Mouse (Mus musculus) forebrain, embryonic 10.5 days (tissue): ENCODE data around the gene Isx. TPM values are rescaled to one million over a fixed set of nuclear protein-coding genes. Genes with fewer than 3 reads are reported as not detected.

ENCODE experiments used
- DNase-seq: peaks from one replicate; pipeline ENCODE4 v3.0.0-alpha.2; 2017; ENCODE audit warnings: low spot score; ENCODE audit errors: extremely low spot score
- H3K27ac ChIP-seq: fragments of 300-500 bp; sonication (generic); 2 replicates; pipeline ENCODE4 v1.5.1; 2016; ENCODE audit warnings: mild to moderate bottlenecking
- H3K27me3 ChIP-seq: fragments of 300-500 bp; sonication (generic); 2 replicates; pipeline ENCODE4 v1.6.1; 2016; ENCODE audit warnings: mild to moderate bottlenecking; ENCODE audit not compliant: poor library complexity, severe bottlenecking
- H3K36me3 ChIP-seq: fragments of 300-500 bp; sonication (generic); replicated peaks from 2 replicates; pipeline ENCODE4 v1.6.1; 2016; ENCODE audit warnings: mild to moderate bottlenecking, moderate library complexity
- H3K4me1 ChIP-seq: fragments of 300-500 bp; sonication (generic); 2 replicates; pipeline ENCODE4 v1.6.1; 2016
- H3K4me3 ChIP-seq: fragments of 300-500 bp; sonication (generic); 2 replicates; pipeline ENCODE4 v1.5.1; 2016; ENCODE audit warnings: mild to moderate bottlenecking, moderate library complexity
- H3K9me3 ChIP-seq: fragments of 300-500 bp; sonication (generic); 2 replicates; pipeline ENCODE4 v1.6.1; 2016; ENCODE audit warnings: mild to moderate bottlenecking, moderate library complexity
- WGBS: fragments of 180-500 bp; shearing (Covaris S2); methylation state at CpG from one replicate; pipeline ENCODE4 v1.1.7; 2016; 5-methylcytosine and 5-hydroxymethylcytosine counted together
- polyA plus RNA-seq: library from polyadenylated mRNA; unstranded; fragments of >200 nt; fragmentation: Nextera tagmentation; extraction: Ambion mirVana; gene quantifications from 2 replicates; pipeline ENCODE4 v1.2.1, GENCODE M21; 2016

Isx gene
- polyA plus RNA-seq, 1 experiment from 2014 or later, result not detected

DNA sequence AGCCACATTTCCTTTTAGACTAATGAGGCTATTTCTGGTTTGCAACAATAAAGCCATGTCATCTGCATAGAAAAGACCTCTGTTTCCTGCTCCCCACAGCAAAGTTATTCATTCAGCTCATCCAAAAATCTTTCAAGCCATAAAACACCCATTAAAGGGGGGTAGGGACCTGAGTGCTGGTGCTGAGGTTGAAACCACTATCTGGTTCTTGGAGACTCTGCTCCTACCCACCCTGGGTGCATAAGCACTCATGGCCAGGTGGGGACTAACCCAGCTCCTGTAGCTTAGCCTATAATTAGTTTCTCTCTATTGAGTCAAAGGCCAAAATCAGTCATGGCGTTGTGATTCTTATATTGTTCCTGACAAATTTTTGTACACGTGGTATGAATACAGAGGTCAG is 10.4 kb upstream of the Isx start:
- DNase-seq, result no peak
- Histone ChIP-seq H3K4me3 (no peak overlapping the region), H3K27ac (no peak overlapping the region), H3K27me3 (no peaks in the 10 kb centered on the region), H3K9me3 (no peaks in the 10 kb centered on the region), H3K4me1 (peaks cover 6% of the 10 kb centered on the region), H3K36me3 (no peaks in the 10 kb centered on the region)
- WGBS, result 82% methylated on average over 2 of the region's 2 CpGs

DNA sequence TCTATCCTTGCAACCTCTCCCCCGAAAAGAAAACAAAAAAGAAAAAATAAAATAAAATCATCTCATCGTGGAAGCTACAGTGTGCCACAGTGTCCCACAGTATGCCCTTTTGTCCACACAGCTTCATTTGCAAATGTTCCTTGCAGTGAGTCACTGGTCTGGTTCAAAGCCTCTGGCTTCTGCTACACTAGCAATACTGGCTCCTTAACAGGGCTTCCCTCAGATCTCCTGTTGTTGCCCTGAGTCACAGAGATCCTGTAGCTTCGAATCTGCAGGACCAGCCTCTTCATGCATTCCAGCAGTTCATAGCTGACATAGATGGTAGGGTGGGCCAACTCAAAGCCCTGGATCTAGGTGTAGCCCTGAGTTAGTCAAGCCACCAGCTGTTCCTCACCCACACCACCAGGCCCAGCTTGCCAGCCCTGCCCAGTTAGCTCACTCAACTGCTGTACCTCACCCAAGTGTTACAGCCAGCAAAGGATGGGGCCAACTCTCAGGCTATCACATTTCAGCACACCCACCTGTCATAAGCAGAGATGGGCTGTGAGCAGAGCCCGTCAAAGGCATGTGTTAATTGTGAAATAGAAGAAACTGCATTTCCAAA is 2.5 kb upstream of the Isx start:
- Histone ChIP-seq H3K27ac (no peak overlapping the region), H3K27me3 (no peaks in the 10 kb centered on the region), H3K4me3 (no peak overlapping the region), H3K4me1 (peaks cover 11% of the 10 kb centered on the region), H3K36me3 (no peaks in the 10 kb centered on the region), H3K9me3 (no peaks in the 10 kb centered on the region)
- no peak for DNase-seq
- WGBS, result 85% methylated on average over 4 of the region's 4 CpGs

DNA sequence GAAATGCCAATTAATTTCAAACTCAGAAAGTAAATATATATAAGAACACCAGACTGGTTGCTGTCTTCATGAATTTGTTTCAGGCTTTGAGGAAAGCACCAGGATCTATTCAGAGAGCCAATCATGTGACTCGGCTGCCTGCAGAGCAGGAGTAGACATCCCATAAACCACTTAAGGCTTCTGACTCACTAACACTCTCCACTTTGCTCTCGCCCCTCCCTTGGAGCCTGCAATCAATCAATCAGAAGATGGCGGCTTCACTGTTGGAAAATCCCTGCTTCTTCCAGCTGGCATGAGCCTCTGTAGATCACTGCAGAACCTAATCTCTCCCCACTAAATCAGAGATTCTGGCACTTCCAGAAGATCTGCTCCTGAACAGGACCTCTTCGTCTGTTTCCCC is 1.3 kb upstream of the Isx start:
- WGBS, result 82% methylated on average over 4 of the region's 4 CpGs
- DNase-seq, result no peak
- H3K27ac ChIP-seq, result no peak overlapping the region
- H3K4me3 ChIP-seq, result no peak overlapping the region
- peaks cover 11% of the 10 kb centered on the region for H3K4me1 ChIP-seq
- no peaks in the 10 kb centered on the region for H3K27me3 ChIP-seq
- no peaks in the 10 kb centered on the region for H3K9me3 ChIP-seq
- H3K36me3 ChIP-seq, result no peaks in the 10 kb centered on the region

DNA sequence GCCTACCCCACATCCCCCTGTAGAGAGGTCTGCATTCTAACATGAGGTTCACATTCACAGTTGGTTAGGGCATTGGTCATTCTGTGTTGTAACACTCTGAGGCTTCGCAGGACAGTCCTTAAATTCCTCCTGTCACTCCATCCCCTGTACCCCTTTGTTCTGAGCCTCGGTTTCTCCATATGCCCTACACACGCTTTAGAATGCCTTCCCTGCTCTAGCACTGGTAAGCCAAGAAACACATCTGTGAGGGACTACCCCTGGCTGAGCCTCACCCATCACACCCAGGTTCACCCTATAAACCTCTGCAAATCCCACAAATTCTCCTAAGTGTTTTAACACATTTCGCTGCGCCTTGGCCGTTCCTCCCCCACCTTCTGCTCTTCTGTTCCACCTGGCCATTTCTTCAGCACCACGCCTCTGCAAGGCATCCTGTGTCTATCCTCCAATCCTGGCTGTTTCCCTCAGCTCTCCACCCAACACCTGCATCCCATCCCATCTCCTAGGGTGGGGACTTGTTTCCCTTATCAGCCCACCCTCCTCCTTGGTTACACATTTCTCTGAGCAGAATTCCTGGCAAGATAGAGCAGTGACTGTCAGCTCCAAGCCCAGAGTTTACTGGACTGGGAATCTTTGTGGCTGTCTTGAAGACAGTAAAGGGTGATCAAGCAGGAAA is 686 bp upstream of the Isx start:
- no peak overlapping the region for H3K27ac ChIP-seq
- no peaks in the 10 kb centered on the region for H3K36me3 ChIP-seq
- H3K27me3 ChIP-seq, result no peaks in the 10 kb centered on the region
- 90% methylated on average over 7 of the region's 7 CpGs for WGBS
- no peak overlapping the region for H3K4me3 ChIP-seq
- H3K9me3 ChIP-seq, result no peaks in the 10 kb centered on the region
- DNase-seq, result no peak
- peaks cover 9% of the 10 kb centered on the region for H3K4me1 ChIP-seq

DNA sequence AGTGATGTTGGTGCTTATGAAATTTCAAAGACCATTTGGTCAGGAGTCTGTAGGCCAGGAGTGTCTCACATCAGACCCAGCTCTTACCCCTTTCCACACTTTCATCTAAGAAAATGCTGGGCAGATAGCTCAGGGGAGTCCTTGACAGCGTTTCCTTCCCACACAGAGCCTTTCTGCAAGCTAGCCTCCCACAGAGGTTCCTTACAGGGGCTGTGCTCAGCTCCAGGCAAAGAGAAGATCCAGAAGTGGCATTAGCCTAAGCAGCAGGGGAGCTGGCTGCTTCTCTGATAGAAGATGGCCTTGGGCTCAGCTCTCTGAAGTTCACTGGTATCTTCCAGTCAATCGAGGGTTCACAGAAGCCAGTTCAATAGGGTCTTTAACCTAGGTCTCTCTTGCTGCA is 1.6 kb downstream of the Isx start:
- H3K27me3 ChIP-seq, result no peaks in the 10 kb centered on the region
- no peaks in the 10 kb centered on the region for H3K36me3 ChIP-seq
- no peak for DNase-seq
- H3K9me3 ChIP-seq, result no peaks in the 10 kb centered on the region
- H3K4me1 ChIP-seq, result no peaks in the 10 kb centered on the region
- H3K4me3 ChIP-seq, result no peak overlapping the region
- H3K27ac ChIP-seq, result no peak overlapping the region
- 63% methylated on average over 2 of the region's 2 CpGs for WGBS

DNA sequence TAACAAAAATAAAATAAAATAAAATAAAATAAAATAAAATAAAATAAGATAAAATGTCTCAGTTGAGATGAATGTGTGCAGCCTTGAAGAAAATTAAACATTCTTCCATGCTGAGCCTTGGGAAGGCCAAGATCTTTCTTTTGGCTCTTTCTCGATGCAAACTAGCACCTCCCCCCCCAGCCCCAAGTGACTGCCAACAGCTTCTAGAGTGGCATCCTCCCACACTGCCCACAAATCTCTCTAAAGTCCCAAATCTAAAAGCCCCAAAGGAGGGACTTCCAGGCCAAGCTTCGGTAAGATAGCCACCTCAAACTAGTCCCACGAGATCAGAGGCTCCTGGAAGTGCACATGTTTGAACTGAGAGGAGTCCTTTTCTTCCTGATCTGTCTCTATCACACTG is 5.7 kb downstream of the Isx start:
- peaks cover 8% of the 10 kb centered on the region for H3K4me1 ChIP-seq
- no peaks in the 10 kb centered on the region for H3K36me3 ChIP-seq
- no peaks in the 10 kb centered on the region for H3K27me3 ChIP-seq
- H3K9me3 ChIP-seq, result no peaks in the 10 kb centered on the region
- no peak overlapping the region for H3K4me3 ChIP-seq
- H3K27ac ChIP-seq, result no peak overlapping the region
- WGBS, result 90% methylated on average over 3 of the region's 3 CpGs
- DNase-seq, result no peak

DNA sequence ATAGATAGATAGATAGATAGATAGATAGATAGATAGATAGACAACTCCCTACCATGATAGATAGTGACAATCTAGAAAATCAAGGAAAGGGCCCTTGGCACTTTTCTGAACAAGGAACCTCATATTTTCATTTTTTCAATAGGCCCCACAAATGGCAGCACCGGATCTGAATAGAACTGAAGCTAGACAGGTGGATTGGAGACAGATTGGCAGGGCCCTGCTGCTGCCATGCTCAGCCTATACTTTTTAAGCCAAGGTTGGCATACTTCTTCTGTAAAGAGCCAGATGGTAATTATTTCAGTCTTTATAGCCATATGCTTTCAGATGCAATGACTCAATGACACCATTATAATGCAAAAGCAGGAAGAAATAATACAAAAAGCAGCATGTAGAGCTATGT is 15.8 kb downstream of the Isx start:
- H3K4me1 ChIP-seq, result no peaks in the 10 kb centered on the region
- H3K27me3 ChIP-seq, result no peaks in the 10 kb centered on the region
- WGBS, result 94% methylated on average over 1 of the region's 1 CpGs
- no peak for DNase-seq
- H3K27ac ChIP-seq, result no peak overlapping the region
- H3K36me3 ChIP-seq, result no peaks in the 10 kb centered on the region
- no peaks in the 10 kb centered on the region for H3K9me3 ChIP-seq
- no peak overlapping the region for H3K4me3 ChIP-seq

DNA sequence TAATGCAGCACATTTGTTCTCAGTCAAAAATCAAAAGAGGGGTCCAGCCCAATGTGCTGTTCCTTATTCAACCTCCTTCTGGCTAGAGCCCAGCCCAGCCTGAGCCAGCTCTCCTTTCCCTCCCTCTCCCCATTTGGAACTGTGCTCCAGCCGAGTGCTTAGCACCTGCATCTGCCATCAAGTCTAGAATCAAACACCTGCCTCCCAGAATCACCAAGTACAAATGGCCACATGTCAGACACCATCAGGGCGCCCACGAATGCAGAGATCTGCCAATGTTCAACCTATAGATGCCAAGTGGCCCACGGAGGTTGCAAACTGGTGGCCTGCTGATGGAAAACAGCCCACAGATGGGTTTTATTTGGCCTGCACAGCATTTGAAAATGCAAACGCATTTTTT is 18.1 kb downstream of the Isx start:
- no peak overlapping the region for H3K4me3 ChIP-seq
- WGBS, result 84% methylated on average over 5 of the region's 5 CpGs
- DNase-seq, result no peak

DNA sequence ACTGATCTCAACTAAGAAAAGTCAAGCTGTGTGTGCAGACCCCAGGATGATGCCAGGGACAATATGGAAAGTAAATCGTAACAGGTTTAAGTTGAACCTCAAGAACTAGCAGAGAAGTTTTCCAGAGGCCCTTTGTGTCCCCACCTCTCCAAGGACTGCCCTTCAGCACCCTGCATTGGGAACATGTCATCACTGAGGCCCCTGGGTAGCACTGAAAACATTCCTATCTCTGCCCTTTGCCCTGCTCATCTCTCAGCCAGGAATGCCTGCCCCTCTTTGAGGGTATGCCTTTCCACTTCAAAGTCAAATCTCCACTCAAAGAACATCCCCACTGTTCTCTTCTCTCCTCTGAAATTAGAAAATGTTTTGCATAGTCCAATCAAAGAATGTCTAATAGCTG is 23.3 kb downstream of the Isx start:
- Histone ChIP-seq H3K27me3 (no peaks in the 10 kb centered on the region), H3K27ac (no peak overlapping the region), H3K4me3 (no peak overlapping the region), H3K9me3 (no peaks in the 10 kb centered on the region), H3K36me3 (no peaks in the 10 kb centered on the region), H3K4me1 (no peaks in the 10 kb centered on the region)
- WGBS, result 96% methylated on average over 1 of the region's 1 CpGs
- DNase-seq, result no peak

More for the DNA sequence above, 18.1 kb downstream of the Isx start:
- no peaks in the 10 kb centered on the region for H3K4me1 ChIP-seq
- no peaks in the 10 kb centered on the region for H3K27me3 ChIP-seq
- no peaks in the 10 kb centered on the region for H3K36me3 ChIP-seq
- no peaks in the 10 kb centered on the region for H3K9me3 ChIP-seq
- no peak overlapping the region for H3K27ac ChIP-seq

DNA sequence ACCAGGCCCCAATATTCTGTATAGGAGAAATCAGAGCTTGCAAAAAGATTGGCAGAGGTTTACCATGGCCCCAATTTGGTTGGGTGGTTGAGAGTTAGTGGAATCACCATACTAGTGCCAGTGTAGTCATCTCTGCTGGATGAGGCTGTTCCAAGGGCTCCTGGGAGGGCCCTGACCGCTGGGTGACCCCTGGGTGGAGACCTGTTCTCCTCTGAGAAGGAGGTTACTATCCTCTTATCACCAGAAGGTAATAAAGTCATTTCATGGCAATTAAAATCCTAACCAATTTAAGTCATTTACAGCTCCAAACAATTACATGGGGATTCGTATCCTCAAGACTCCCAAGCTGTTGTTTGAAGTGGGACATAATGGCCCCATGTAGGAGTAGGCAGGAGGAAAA is 24.3 kb downstream of the Isx start:
- WGBS, result 55% methylated on average over 2 of the region's 2 CpGs

DNA sequence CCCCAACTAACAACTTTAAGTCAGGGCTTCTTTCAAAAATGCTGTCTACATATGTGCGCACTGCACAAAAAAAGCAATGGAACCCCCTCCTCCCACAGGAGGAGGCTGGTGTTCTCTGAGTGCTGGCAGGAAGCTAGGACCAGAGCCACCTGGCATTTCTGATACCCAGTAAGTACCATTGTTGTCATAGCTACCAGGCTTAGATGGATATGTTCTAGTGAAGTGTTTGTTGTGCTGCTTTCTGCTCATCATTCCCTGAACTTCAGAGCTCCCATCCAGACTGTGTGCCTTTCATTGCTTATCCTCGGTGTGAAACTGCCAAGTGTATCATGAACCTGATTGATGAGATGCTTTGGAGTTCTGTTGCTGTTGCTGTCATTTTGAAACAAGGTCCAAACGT is 26.8 kb downstream of the Isx start:
- Histone ChIP-seq H3K4me3 (no peak overlapping the region), H3K27ac (no peak overlapping the region), H3K9me3 (no peaks in the 10 kb centered on the region), H3K4me1 (peaks cover 11% of the 10 kb centered on the region), H3K27me3 (no peaks in the 10 kb centered on the region), H3K36me3 (no peaks in the 10 kb centered on the region)
- WGBS, result 79% methylated on average over 3 of the region's 3 CpGs
- DNase-seq, result no peak

More for the DNA sequence above, 24.3 kb downstream of the Isx start:
- no peak overlapping the region for H3K4me3 ChIP-seq
- no peak for DNase-seq
- no peaks in the 10 kb centered on the region for H3K27me3 ChIP-seq
- no peak overlapping the region for H3K27ac ChIP-seq
- no peaks in the 10 kb centered on the region for H3K4me1 ChIP-seq
- no peaks in the 10 kb centered on the region for H3K36me3 ChIP-seq
- H3K9me3 ChIP-seq, result no peaks in the 10 kb centered on the region

DNA sequence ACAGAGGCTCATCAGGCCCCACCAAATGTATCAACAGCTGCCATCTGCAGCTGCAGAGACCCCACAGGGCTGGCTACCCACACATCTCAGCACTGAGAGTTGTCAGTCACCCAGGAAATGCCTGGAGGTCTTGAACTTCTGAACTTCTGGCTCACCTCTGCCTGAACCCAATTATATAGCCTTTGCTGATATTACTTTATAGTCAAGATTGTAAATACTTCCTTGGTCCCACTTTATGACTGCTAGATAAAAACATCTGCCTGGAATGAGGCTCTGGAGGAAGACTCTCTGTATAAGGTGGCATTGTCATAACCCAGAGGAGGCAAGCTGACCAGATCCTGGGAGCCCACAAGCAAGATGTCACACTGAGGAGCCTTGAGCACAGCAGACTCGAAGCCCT is 28.8 kb downstream of the Isx start:
- H3K9me3 ChIP-seq, result no peaks in the 10 kb centered on the region
- H3K27me3 ChIP-seq, result no peaks in the 10 kb centered on the region
- no peaks in the 10 kb centered on the region for H3K36me3 ChIP-seq
- peaks cover 20% of the 10 kb centered on the region for H3K4me1 ChIP-seq
- H3K4me3 ChIP-seq, result no peak overlapping the region
- WGBS, result 77% methylated on average over 1 of the region's 1 CpGs
- DNase-seq, result no peak
- H3K27ac ChIP-seq, result no peak overlapping the region

DNA sequence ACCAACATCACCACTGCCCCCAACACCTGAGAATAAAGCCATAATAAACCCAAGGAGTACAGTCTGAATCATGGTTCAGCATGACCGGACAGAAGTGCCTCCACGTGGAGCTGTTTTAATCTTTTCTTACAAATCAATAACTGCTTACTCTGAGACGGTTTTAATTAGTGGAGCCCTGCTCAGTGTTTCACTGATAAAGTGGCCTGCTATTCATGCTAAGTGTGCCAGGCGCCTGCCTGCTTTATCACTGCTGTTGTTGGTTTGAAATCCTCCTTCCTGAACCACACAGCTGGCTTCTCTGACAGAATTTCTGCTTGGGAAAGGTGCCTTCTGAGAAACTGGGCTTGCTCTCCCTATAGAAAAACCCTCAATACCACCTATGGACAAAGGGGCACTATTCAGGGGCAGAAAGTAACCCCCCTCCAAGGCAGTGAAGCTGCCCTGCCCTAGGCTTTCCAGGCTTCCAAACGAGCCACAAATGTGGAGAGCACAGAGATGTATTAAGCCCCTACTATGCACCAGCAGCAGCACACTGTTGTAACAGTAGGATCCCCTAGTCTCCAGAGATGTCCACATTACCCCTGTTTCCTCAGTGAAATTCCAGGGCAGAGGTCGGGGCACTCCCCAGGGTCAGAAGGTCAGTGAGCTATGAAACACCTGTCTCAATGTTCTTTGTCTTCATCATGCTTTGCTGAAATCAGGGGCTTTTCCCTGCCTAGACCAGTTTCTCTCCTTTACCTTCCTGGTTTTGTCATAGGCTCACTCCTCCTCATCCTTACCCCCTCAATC is 30.3 kb downstream of the Isx start:
- H3K9me3 ChIP-seq, result no peaks in the 10 kb centered on the region
- no peaks in the 10 kb centered on the region for H3K27me3 ChIP-seq
- no peaks in the 10 kb centered on the region for H3K36me3 ChIP-seq
- 61% methylated on average over 6 of the region's 6 CpGs for WGBS
- H3K4me3 ChIP-seq, result no peak overlapping the region
- H3K27ac ChIP-seq, result no peak overlapping the region
- H3K4me1 ChIP-seq, result peaks cover 20% of the 10 kb centered on the region
- DNase-seq, result no peak
